Mouse (Mus musculus) heart, postnatal 36 days (tissue): Measurements from ENCODE around the gene Parvg. TPM values are rescaled to one million over a fixed set of nuclear protein-coding genes. Genes with fewer than 3 reads are reported as not detected.

Source experiments
- DNase-seq, 2 experiments: peaks; one replicate each; pipeline ENCODE4 v3.0.0; 2021 to 2022
- intact Hi-C: fragments of 180-260 bp; cut with DNase I; formaldehyde crosslinking; loops from one replicate; pipeline ENCODE4 v1.15.1; 2025
- total RNA-seq, 2 experiments: library from RNA; stranded (reverse); gene quantifications; 2 replicates each; pipeline ENCODE4 v1.2.3; 2021

Gene Parvg
- total RNA-seq, 2 experiments from 2014 or later = 1.1 to 2.5 TPM

DNA sequence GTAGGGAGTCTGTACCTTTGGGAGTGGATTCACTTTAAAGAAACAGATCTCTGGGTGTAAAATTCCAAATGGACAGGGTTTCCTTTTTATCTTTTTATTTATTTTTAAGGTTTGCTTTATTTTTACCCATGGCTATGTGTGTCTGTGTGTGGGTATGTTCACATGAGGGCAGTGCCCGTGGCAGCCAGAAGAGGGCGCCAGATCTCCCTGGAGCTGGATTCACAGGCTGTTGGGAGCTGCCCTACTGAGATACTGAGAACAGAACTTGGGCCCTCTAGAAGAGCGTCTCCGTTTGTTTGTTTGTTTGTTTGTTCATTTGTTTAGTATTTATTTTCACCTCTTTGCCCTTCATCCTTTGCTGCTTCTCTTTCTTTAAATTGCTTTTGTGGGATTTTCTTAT lies 24.9 kb downstream of the Parvg start:
- intact Hi-C loops = no loop called here
- no peak for DNase-seq

GRCm38 (mm10) chr15:84349915-84350738 lies 26.3 kb downstream of the Parvg start:
- intact Hi-C loops = no loop called here
- no peak for DNase-seq

GRCm38 (mm10) chr15:84351342-84351741 lies 27.5 kb downstream of the Parvg start:
- intact Hi-C loops = no loop called here
- no peak for DNase-seq

DNA sequence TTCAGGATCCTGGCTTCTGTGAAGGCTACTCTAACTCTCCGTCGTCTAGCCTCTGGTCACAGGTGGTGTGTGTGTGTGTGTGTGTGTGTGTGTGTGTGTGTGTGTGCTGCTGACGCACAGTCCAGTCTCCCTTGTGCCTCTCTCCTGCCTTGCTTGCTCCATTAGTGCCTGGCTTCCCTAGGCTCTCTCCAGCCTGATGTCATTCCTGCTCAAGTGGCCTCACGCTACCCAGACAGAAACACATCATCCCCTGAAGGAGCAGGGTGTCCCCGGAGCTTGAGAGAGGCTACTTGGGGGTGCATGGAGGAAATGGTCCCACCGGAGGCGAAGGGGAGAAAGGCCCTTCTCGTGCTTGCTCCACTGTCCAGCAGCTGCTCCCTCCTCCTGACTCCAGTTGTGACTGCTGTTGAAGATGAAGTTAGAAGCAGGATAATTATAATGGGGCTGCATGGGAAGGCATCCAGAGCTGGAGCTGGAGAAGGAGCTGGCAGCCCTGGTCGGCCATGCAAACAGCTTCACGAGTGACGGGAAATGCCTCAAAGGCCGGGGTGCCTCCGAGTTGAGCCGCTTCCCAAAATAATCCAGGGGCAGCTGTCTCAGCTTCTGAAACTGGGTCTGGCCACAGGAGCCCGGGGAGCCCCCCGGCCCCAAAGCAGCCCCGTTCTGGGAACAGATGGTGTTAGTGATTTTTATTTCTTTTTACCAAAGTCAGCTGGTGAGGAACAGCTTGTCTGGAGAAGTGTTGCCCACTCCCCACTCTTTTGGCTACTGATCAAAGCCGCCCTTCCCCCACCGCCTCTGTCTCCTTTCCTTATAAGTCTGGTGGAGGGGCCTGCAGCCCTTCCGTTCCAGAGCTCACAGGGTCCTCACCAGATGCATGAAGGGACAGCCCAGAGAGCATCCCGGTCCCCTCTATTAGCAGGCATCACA lies 28.4 kb downstream of the Parvg start:
- no peak for DNase-seq
- intact Hi-C loops = no loop called here

DNA sequence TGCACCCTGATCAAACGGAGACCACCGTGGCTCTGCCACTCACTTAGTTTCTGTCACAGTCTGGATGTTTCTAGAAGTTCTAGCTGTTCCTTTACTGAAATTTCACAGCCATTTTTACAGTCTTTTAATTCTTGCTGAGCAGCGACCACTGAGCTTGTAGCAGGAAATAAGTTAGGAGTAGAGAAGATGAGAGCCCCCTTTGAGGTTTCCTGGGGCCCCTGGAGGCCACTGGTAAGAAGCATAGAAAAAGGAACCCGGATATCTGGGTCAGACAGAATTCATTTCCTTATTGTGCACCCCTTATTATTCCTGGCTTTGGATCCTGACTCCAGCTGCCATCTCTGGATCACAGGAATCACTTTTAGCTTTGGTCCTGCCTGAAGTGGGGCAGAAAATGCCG lies 31.3 kb downstream of the Parvg start:
- intact Hi-C loops = no loop called here
- no peak for DNase-seq

DNA sequence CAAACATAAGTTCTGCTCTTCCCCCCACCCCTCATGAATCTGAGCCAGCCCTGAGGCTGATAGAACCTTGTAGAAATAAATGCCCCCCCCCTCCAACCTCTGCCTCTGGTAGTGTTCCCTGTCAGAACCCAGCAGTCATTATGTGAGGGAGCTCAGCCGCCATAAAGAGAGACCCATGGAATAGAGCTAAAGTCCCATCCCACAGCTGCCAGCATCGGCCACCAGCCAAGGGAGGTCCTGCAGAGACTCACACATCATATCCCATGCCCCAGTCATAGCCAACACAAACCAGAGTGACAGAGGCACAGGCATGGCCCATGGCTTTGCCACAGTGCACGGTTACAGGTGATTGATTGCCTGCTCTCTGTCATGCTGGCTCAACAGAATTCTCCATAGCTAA lies 40.9 kb downstream of the Parvg start:
- no peak for DNase-seq
- intact Hi-C loops = no loop called here

DNA sequence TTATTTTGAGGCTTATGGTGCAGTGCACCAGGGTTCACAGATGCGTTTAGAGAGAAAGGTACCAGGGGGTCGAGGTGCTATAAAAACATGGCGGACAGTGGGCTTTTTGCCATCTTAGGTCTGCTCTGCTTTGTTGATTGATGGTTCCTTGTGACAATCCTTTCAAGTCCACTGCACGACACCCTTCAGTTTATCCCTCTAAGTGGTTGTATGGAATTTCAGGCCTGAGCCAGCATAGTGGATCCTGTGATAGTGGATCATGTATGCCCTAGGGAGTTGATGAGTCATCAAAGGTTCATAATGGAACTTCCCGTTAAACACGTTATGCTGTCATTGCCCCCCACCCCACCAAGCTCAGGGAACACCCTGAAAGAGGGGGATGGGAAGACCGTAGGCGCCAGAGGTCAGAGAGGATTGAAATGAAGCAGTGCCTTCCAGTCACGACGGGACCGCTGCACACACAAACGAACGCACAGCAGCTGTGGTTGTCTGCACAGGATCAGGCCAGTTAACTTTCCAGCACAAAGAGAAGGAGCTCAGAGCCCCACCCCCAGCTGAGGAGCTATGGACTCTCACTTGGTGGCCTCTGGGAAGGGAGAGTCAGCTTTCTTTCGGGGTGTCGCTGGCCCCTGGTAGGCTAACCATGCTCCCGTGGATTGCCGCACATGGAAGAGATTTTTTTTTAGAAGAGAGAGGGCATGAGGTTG lies 42.0 kb downstream of the Parvg start:
- intact Hi-C loops = no loop called here
- DNase-seq = no peak

DNA sequence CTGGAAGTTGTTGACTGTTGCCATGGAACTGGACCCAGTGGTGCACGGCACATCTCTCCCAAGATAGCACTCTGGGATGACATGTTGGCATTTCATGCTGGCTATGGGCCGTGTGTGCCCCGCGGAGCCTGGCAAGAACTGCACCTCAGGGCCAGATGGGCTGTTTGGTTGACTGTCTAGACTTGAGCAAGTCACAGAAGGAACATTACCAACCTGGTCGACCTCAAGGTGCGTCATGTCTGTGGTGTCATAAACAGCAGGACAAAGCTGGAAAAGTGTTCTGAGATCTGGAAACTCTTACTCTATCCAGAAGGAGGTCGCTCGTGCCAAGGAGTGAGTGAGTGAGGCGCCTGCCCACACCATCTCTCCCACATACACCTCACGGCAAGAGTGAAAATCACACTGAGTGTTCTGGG lies 42.8 kb downstream of the Parvg start:
- intact Hi-C loops = no loop called here
- no peak for DNase-seq

- intact Hi-C loops = no loop called here
These were observed 43.6 kb downstream of the Parvg start for GRCm38 (mm10) chr15:84367402-84367801.

GRCm38 (mm10) chr15:84372801-84373200 lies 49.0 kb downstream of the Parvg start:
- intact Hi-C loops = no loop called here

More at GRCm38 (mm10) chr15:84367402-84367801, 43.6 kb downstream of the Parvg start:
- DNase-seq = no peak

DNA sequence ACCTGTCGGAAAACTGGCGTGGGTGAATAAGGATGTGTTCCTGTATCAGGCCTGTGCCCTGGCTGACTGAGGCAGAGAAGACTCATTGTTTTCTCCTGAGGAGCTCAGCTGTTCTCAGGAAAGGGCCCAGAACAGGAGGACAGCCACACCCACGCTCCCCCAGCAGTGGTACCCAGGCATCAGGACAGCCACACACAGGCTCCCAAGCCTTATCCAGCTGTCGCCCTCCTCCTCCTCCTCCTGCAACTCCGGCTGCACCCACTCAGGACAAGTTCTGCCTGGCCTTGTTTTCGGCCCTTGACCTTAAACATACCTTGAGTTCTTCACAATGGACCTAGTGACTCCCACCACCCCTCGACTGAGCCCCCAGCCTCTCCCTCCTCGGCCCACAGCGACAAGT lies 54.9 kb downstream of the Parvg start:
- DNase-seq = no peak
- intact Hi-C loops = no loop called here

More at GRCm38 (mm10) chr15:84372801-84373200, 49.0 kb downstream of the Parvg start:
- no peak for DNase-seq

GRCm38 (mm10) chr15:84380181-84380580 lies 56.4 kb downstream of the Parvg start:
- intact Hi-C loops = no loop called here
- no peak for DNase-seq

DNA sequence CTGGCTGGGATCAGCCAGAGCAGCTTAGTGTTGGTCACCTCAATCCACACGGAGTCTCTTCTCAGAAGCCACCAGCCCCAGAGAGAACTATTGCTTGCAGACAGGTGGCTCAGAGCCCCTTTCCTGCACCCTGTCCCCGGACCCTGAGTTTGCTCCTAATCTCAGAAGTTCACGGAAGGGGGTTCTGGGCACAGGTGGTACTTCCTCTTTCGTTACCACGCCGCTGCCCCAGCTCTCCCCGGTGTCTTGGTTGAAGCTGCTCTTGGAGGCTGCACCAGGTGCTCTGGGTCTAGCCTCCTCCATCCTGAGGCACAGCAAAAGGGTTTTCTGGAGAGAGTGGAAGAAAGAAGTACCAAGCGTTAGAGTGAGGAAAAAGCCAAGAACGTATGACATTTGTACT lies 60.2 kb downstream of the Parvg start:
- intact Hi-C loops = no loop called here
- no peak for DNase-seq

DNA sequence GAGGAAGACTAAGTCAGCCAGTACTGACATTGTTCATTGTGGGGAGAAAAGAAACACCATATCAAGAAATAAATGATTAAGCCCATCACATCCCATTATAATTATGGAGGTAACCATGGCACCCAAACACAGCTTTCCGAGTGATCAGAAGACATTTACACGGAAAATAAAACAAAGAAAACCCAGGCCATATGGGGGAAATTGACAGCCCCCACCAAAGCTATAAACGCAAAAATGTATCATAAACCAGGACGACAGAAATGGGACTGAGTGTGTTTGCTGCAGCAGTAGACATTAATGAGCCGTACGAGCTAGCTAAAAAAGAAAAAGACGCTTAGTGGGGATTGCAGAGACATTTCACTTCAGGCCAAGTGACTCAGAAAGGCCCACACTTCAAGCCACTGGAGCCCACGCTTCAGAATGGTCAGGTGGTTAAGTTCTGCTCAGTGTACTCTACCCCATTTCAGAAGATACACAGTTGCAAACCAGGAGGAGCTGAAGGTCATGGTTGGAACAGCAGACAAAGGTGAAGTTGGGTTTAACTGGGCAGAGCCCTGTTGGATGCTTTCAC lies 62.3 kb downstream of the Parvg start:
- intact Hi-C loops = no loop called here
- DNase-seq = no peak

DNA sequence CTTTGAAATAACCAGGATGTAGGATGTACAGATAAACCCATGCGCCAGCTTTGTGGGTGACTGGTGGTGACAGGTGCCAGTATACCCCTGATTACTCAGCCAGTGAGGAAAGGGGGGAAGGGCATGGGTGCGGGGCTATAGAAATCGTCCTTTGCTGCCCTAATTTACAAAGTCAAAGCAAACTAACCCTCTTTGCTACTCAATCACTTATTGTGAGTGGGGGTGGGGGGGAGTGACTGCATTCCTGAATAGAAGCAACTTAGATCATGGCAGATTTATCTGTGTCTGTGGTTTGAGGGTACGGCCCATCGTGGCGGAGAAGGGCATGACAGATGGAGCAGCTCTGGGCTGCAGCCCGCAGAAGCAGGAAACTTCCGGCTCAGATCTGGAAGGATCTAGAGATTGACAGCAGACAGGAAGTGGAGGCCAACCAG lies 64.9 kb downstream of the Parvg start:
- DNase-seq = no peak
- intact Hi-C loops = no loop called here

DNA sequence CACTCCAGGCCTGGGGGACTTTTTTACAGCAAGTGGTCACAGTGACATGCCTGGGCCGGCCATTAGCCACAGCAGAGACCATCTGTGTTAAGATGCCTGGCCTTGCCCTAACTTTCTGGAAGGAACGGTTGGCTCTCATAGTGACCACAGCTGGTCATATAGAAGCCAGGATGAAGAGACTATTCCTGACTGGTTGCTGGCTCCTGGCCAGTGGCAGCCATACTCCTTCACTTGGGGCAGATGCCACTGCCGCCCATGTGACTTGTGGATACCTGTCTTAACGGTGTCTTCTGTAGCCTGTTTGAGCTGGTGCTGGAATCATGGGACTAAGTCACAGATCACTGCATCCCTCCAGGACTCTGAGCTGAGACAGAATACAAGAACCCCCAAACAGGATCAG lies 68.3 kb downstream of the Parvg start:
- no peak for DNase-seq
- intact Hi-C loops = no loop called here
